Mouse (Mus musculus) mature B cell (primary cell): ENCODE measurements around the gene Maml2.

Experiments
- in situ Hi-C: fragments of 300-500 bp; cut with MboI; formaldehyde crosslinking; loops from 2 replicates; pipeline ENCODE4 v1.14.3; 2019

Gene Maml2

DNA sequence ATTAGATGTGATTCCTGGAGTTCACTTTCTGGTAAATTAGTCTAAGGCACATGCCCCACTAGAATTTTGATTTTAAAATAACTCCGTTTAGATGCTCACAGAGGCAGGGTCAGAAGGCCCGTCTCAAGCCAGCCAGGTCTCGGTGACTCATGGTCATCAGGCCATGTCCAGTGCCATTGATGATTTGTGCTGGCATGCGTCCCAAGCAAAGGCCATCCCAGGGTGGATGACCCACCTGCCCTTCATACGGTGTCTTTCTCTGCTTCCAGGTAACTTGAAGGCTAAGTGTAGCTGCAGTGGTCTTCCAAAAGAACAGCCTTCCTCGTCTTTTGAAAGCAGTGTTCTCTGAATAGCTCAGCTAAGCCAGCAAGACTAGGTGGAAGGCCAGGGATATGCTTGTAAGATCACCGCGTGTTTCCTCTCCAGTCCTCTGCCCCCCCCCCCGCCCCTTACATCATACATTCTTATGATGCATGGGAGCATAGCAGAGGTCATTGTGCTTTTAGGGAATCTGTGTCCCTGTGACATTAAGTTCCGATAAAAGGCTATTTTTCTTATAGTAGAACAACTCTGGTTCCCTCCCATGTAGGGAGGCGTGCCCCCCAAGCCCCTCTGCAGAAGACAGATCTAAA lies 235.4 kb downstream of the Maml2 start:
- in situ Hi-C loops, result no loop called here

DNA sequence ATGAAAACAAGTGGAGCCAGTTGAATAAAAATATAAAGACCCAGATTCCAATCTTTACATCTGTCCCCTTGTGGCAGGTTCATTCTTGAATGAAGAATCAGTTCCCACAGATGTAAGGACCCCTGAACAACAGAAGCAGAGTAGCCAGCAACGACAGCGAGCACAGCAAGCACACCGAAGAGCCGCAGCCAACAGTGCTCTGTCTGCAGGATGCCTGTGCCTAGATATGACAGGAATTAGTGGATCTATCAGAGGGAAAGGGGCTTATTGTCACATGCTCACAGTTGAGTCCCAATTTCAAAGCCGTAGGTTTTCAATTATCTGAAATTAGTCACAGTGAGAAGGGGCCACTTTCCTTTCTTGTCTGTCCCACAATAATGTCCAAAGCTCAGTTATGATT lies 238.0 kb downstream of the Maml2 start:
- in situ Hi-C loops, result no loop called here

DNA sequence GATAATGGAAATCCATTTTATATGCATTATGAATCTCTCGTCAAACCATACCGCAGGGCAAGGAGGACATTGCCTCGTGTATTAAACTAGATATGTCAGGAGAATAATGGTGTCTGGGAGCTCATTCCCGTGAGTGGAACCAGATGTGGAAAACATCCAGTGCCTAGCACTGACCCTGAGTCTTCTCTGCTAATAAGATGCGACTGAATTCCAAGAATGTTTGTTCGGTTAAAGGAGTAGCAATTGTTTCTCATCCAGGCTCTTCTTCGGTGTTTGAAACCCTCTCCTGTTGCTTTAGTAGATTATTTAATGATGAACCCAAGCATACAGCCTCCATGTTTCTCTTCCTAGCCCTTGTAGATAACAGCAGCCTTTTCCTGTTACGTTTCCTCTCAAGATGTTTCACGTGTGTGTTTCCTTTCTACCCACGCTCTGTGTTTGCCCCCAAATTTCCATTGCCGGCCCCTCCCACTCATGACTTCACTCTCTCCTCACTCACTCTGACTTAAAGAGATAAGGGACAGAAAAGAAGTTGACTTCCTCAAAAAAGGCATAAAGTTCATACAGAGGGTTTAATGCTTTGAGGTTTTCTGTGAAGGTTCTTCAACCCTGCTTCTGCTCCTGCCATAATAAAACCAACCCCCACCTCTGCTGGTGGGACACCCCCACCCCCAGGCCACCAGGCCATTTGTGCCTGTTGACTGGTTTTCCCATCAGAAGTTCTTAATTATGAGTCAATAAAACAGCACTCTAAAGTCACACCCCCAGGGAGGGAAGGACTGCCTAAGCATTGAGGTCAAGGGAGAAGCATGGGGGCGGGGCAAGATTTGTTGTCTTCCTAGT lies 238.9 kb downstream of the Maml2 start:
- in situ Hi-C loops, result no loop called here

DNA sequence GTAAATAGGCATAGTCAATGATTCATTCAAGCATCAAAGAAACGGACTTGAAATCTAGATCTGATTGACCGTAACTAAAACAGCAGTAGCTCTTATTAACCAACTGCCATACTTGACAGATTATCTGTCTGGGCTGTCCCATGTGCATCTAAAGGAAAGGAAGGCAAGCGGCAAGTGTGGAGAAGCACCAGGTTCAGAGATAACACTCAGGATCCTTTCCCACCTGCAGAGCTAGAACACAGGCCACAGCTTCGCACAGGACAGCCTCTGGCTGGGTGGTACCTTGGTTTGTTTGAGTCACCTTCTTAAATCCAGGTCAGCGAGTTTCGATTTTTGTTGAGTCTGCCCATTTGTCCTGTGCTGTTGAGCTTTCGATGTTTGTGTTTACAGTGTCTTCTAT lies 240.4 kb downstream of the Maml2 start:
- in situ Hi-C loops, result no loop called here

DNA sequence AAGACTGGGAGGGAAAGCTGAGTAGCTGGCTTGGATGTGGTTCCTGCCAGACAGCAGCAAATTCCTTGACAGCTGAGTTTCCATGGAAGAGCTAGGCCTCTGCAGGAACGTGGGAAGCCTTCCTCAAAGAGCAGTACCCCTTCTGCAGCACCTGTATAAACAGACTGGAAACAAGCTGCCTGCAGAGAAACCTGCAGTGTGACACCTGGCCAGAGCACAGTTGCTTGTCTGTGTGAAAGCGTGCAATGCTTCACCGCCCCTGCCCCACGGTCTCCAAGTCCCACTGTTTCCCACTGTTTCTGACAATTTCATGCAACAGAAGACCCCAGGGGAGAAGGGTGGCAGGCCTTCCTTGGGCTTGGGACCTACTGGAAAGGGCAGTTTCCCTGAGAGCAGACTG lies 241.8 kb downstream of the Maml2 start:
- in situ Hi-C loops, result no loop called here

DNA sequence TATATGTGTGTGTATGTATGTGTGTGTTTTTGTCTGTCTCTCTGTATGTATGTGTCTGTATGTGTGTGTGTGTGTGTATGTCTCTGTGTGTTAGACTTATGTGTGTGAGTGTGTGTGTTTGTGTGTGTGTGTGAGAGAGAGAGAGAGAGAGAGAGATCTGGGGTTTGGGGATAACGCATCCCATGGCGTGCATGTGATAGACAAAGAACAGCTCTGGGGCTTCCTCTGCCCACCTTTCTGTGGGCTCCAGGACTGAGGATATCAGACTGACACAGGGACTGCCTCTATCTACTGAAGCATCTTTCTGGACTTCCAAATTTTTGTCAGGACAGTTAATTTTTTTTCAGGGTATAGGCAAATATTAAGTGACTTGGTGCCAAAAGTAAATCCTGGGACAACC lies 242.5 kb downstream of the Maml2 start:
- in situ Hi-C loops, result no loop called here

DNA sequence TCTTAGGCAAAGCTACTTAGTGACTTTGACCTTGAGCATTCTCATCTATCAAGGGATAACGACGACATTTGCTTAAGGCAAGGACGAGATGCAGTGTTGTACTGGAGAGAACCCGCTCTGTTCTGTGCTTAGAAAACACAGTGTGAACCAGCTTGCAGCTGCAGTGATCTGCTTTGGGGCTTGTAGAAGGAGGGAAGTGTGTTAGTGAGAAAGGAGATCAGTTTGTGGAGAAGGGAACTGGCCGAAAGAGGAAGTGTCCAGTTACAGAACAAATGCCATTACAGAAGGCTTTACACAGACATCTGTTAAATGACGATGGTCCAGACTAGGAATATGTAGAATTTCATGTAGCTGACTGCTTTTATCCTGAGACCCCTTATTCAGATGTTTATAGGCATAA lies 243.0 kb downstream of the Maml2 start:
- in situ Hi-C loops, result no loop called here

DNA sequence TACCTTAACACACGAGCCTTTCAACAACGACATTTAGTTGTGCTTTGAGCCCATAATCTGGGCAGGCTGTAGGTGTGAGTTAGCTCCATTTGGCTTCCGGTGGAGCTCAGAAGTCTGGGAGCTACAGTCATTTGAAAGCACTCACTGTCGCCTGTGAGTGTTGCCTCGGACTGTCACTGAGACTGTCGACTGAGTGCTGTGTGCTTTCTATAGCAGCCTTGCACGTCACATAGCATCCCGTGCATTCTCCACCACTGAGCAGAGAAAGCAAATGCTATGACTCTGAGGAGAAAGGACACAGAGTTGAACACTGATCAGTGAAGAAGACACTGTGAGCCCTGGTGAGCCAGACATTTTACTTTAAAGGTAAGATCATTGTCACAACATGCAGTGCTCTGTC lies 245.4 kb downstream of the Maml2 start:
- in situ Hi-C loops, result no loop called here

DNA sequence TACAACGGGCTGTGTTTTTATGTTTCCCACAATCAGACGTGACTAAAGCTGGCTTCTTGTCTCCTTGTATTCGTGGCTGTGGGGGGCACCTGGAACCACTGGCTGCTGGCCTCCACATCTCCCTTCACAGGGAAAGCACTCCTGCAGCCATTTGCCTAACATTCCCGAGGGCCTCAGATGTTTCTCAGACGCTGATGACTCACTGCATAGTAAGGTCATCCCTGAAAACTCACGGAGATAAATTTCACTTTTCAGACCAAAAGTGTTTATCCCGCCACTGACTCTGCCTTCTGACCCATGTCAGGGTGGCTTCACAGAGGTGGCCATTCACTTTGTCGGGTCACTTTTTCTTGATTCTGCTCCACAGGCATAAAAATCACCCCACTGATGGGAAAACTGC lies 246.4 kb downstream of the Maml2 start:
- in situ Hi-C loops, result no loop called here

DNA sequence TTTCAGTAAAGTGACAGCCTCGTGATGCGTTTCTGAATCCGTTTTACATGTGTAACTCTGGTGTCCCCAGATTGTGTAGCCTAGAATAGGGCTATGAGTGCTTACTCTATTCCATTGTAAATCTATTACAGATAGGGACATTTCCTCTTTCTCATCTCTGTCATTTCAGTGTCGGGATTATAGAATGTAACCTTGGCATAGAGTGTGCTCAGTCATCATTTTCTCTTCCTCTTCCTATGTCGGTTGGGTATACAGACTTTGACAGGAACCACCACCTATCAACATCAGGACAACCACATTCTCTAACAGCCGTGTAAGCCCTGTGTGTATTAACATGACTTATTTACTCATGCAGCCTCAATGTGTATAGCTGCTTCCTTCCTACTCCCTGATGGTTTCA lies 248.0 kb downstream of the Maml2 start:
- in situ Hi-C loops, result no loop called here

DNA sequence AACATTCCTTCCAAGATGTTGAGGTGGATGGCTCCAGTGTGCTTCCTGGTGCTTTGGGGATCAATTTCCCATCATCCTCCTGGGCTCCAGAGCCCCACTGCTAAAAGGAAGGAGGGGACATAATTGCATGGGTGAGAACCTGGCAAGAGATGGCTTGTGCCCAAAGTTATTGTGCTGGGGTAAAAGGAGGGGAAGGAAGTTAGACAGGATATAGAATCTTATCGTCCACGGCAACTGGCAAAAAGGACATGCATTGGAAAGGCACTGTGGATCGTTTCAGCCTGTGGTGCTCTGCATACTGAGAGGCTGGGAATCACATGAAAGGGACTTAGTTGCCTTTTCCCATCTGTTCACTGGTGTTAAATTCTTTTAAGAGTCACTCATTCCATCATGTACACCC lies 252.2 kb downstream of the Maml2 start:
- in situ Hi-C loops, result no loop called here

DNA sequence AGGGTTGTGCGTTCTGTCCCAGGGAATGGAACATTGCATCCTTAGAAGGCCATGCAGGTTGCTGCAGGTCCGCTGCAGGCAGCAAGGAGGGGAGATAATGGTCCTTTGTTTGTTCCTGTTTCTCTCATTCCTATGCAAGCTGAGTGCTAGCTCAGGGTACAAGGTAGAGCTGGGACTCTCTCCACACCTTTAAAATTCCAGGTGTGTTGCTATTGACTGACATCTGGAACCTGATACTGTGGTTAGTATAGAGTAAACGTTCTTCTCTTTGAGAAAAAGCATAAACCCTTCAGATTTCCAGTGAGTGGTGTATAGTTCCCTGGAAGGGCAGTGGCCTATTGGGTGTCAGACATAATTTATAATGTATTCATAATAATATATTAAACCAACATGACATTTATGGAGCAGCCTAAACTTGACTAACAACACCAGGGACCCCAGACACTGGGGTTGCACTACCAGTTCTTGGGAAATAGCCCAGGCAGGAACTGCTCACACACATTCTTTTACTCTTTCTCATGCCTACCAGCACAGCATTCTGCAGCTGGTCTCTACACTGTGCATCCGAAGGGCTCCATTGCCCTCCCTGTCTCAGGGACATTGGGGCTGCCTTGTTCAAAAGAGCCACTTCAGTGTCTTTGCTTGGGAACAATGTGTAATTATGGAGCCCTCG lies 254.8 kb downstream of the Maml2 start:
- in situ Hi-C loops, result no loop called here

DNA sequence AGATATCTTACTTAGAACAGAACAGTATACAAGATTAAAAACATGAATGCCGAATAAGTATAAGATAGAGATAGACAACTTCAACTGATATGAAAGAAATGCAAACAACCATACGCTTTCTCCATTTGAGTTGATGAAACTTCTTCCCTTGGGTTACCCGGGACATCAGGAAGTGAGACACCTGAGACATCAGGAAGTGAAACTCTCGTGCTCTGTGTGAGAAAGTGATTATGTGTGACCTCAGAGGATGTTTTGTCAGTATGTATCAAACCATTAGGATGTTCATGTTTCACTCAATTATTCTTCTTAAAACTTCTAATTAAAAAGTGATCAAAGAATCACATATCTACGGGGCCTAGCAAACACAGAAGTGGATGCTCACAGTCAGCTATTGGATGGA lies 257.0 kb downstream of the Maml2 start:
- in situ Hi-C loops, result no loop called here

DNA sequence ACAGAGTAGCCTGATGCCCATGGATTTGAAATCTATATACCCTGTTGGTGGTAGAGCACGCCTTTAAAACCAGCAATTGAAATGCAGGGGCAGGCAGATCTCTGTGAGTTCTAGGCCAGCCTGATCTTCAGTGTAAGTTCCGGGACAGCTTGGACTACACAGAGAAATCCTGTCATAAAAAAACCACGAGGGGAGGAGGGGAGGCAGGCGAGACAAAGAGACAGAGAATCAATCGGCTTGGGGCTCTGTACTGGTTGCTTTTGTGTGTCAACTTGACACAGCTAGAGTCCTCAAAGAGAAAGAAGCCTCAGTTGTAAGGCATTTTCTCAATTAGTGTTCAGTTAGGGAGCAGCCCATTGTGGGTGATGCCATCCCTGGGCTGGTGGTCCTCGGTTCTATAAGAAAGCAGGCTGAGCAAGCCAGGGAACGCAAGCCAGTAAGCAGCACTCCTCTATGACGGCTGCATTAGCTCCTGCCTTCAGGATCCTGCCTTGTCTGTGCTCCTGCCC lies 258.3 kb downstream of the Maml2 start:
- in situ Hi-C loops, result no loop called here

DNA sequence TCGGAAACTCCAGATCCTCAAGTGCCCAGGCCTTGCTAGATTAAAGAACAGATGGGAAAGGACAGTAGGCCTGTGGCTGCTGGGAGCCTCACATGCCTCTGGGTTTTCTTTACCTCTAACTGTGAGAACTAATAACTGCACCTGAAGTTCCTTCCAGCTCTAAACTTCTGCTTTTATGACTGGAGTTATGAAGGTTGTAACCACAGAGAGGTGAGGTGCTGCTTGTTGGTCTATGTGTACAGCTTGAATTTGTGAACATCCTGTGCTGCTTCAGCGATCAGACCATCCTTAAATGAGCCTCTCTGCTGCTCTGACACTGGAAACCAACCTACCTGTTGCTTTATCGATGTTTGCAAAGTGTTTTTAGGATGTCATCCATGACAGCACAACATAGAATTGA lies 258.9 kb downstream of the Maml2 start:
- in situ Hi-C loops, result no loop called here

DNA sequence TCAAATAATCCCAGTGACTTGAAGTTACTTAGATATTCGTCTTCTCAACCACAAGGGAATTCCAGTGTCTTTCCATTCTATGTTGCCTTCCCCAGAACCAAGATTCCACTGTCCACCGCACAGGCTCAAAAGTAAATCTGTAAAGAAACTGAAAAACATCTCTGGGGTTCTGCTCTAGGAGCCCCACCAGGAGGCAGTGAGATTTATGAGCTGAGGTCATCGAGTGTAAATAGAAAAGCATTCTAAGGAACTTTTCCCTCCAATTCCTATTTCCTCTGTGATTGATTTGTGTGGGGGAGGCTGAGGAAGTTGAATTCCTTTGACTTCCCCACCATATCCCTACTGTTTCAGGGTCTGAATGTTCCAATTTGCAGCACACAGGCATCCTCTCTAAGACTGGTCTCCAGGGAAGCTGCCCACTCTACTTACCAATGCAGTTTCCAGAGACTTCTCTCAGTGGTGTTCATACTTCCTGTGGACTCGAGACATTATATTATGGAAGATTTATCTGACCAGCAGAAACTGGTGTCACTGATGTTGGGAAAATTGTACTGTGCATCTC lies 261.1 kb downstream of the Maml2 start:
- in situ Hi-C loops, result no loop called here

DNA sequence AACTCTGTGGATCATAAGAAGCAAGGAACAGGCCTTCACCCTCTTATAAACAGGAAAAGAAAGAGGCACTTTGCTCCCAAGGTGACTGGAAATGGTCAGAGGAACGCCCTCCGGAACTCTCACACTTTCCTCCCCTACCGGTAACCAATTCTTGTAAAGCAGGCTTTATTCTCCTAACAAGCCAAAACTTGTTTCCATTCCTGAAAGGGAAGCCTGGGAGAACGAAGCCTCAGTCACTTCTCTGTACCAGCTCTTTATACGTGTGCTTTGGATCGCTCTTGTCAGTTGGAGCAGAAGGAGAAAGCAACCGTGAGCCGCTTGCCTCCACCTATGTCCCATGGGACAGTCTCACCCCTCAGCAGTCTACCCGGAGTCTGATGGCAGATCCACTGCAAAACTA lies 262.9 kb downstream of the Maml2 start:
- in situ Hi-C loops, result no loop called here

DNA sequence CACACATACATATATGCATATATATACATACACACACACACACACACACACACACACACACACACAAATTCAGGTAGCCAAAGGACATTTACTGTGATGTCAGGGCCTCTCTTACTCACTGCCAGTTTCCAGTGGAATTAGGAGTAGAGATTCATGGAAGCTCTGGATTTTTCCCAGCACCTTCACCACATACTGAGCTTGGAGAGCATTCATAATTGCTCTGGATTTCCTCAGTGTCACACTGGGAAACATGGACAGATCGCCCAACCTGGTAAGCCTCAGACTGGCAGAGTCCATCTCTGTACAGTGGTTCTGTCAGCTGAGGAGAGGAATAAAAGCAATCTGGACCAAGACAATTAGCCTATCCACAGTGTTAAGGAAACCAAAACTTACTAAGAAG lies 263.6 kb downstream of the Maml2 start:
- in situ Hi-C loops, result no loop called here

DNA sequence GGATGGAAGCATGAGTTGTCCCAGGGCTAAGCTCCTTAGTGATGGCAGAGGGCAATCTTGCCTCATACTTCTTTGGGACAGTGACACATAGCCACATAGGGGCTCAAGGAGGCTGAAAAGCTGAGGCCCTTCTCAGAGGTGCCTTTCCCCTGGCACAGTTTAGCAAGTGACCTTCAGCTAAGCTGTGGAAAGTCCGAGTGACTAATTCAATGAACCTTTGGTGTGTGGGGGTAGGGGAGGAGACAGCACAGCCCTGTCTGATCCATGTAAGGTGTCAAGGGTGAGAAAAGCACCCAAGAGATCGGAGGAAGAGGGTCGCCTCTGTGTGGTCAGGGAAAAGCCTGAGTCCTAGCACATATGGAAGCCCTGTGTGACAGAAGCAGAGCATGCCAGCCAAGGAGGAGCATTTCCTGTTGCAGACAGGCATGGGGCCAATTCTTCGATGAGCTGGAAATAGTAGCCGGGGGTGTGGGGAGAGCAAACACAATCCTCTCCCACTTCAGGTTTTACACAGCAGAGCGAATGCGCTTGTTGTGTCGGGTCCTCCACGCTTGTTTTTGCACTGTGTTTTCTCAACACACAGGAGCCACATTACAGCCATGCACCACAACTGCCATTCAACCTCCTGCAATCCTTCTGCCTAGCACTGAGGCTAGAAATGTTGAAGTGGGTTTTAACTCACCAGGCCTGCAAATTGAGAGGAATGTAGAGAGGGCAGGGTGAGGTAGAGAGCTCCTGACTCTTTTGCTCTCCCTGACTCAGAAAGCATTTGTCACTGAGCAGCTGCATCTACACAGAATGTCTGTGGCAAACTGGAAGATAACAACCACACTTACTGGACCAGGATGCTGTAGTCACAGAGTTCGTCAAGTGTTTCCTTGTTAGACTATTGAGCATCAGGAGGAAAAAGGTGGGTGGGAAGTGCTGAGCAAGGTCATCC lies 266.0 kb downstream of the Maml2 start:
- in situ Hi-C loops, result no loop called here

DNA sequence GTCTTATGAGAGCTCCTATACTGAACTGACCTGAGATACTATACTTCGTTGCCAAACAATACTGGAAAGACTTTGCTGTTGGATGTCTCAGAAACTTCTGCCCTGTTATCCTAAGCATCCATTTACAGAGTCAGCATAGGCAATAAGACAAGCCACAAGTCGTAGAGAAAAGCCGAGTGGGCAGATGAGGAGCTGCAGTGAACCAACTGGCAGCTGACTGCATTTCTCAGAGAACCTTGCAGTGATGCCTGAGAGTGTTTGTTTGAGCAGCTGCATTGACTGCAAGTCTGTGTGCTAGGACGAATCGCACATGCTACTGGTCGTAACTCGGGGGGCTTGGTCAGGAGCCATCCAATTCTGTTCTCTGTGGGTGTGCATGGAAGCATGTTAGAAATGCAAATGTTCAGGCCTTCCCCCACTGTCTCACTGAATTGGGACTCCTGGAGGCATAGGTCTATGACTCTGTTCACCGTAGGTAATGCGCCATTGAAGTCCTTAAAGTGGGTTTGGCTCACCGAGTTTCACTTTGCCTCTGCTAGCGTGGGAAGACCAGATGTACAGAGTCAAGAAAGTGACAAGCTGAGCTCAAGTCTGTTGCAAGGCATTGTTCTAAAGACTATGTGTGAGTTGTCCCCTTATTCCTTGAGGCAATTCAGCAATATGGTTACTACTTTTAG lies 267.7 kb downstream of the Maml2 start:
- in situ Hi-C loops, result no loop called here
